22 mouse cellular contexts compared by ENCODE assay signal in genomic region chr6:8896097-8896496, GRCm38 (mm10). TPM values are rescaled to one million over a fixed set of nuclear protein-coding genes. Genes with fewer than 3 reads are reported as not detected.
"Had no signal": no experiment of that assay in that cellular context is flagged by ENCODE, and none has a peak within 500 bp of the region (broad histone marks: within the 10 kb centered on the region; RNA-seq: fewer than 3 reads in every experiment).

No protein-coding gene starts in this region.

- H3K36me3 ChIP-seq: limb, embryonic 10.5 days; limb, embryonic 13.5 days; liver, embryonic 13.5 days had no signal

- H3K27ac ChIP-seq: limb, embryonic 10.5 days; limb, embryonic 13.5 days; liver, embryonic 13.5 days; macrophage; stomach, postnatal 0 days had no signal

- H3K27me3 ChIP-seq: limb, embryonic 13.5 days; liver, embryonic 13.5 days had no signal

- DNase-seq: kidney, adult 9 months; kidney, postnatal 14 days; layer of hippocampus, adult 9-11 months; liver; liver, embryonic 13.5 days; lung, embryonic 14.5 days; midbrain, embryonic 14.5 days; right cerebral cortex, postnatal 14 days; right cerebral cortex, postnatal 4 days; spleen, adult 18-20 months; thymus, adult 2 months; thymus, postnatal 14 days; thymus, postnatal 4 days had no signal

- H3K9me3 ChIP-seq: limb, embryonic 10.5 days; limb, embryonic 13.5 days; liver, embryonic 13.5 days had no signal

- H3K4me3 ChIP-seq: layer of hippocampus, adult 2 months; limb, embryonic 10.5 days; limb, embryonic 13.5 days; liver, embryonic 13.5 days had no signal

- H3K4me2 ChIP-seq: limb, embryonic 13.5 days; liver, embryonic 13.5 days; lung, embryonic 14.5 days had no signal

- H3K4me1 ChIP-seq: limb, embryonic 10.5 days; limb, embryonic 13.5 days; liver, embryonic 13.5 days had no signal

- H3K9ac ChIP-seq: limb, embryonic 13.5 days; liver, embryonic 13.5 days; lung, embryonic 14.5 days had no signal

- ATAC-seq: intestine, postnatal 0 days; lung, postnatal 0 days had no signal

RNA-seq across cellular contexts. Expression of gene Nxph1, which starts 52.1 kb away (rescaled TPM):
- total RNA-seq: megakaryocyte, adult 5-6 weeks had no signal
- polyA plus RNA-seq: limb, embryonic 10.5 days; liver, embryonic 16.5 days; lung, embryonic 14.5 days; lung, postnatal 0 days; macrophage had no signal
